Mouse (Mus musculus) forebrain, embryonic 10.5 days (tissue): ENCODE data around the gene Ttyh2. TPM values are rescaled to one million over a fixed set of nuclear protein-coding genes. Genes with fewer than 3 reads are reported as not detected.

ENCODE experiments used
- DNase-seq: peaks from one replicate; pipeline ENCODE4 v3.0.0-alpha.2; 2017; ENCODE audit warnings: low spot score; ENCODE audit errors: extremely low spot score
- H3K27ac ChIP-seq: fragments of 300-500 bp; sonication (generic); 2 replicates; pipeline ENCODE4 v1.5.1; 2016; ENCODE audit warnings: mild to moderate bottlenecking
- H3K27me3 ChIP-seq: fragments of 300-500 bp; sonication (generic); 2 replicates; pipeline ENCODE4 v1.6.1; 2016; ENCODE audit warnings: mild to moderate bottlenecking; ENCODE audit not compliant: poor library complexity, severe bottlenecking
- H3K36me3 ChIP-seq: fragments of 300-500 bp; sonication (generic); replicated peaks from 2 replicates; pipeline ENCODE4 v1.6.1; 2016; ENCODE audit warnings: mild to moderate bottlenecking, moderate library complexity
- H3K4me1 ChIP-seq: fragments of 300-500 bp; sonication (generic); 2 replicates; pipeline ENCODE4 v1.6.1; 2016
- H3K4me3 ChIP-seq: fragments of 300-500 bp; sonication (generic); 2 replicates; pipeline ENCODE4 v1.5.1; 2016; ENCODE audit warnings: mild to moderate bottlenecking, moderate library complexity
- H3K9me3 ChIP-seq: fragments of 300-500 bp; sonication (generic); 2 replicates; pipeline ENCODE4 v1.6.1; 2016; ENCODE audit warnings: mild to moderate bottlenecking, moderate library complexity
- WGBS: fragments of 180-500 bp; shearing (Covaris S2); methylation state at CpG from one replicate; pipeline ENCODE4 v1.1.7; 2016; 5-methylcytosine and 5-hydroxymethylcytosine counted together
- polyA plus RNA-seq: library from polyadenylated mRNA; unstranded; fragments of >200 nt; fragmentation: Nextera tagmentation; extraction: Ambion mirVana; gene quantifications from 2 replicates; pipeline ENCODE4 v1.2.1, GENCODE M21; 2016

Ttyh2 gene
- polyA plus RNA-seq, 1 experiment from 2014 or later: 8.6 TPM

DNA sequence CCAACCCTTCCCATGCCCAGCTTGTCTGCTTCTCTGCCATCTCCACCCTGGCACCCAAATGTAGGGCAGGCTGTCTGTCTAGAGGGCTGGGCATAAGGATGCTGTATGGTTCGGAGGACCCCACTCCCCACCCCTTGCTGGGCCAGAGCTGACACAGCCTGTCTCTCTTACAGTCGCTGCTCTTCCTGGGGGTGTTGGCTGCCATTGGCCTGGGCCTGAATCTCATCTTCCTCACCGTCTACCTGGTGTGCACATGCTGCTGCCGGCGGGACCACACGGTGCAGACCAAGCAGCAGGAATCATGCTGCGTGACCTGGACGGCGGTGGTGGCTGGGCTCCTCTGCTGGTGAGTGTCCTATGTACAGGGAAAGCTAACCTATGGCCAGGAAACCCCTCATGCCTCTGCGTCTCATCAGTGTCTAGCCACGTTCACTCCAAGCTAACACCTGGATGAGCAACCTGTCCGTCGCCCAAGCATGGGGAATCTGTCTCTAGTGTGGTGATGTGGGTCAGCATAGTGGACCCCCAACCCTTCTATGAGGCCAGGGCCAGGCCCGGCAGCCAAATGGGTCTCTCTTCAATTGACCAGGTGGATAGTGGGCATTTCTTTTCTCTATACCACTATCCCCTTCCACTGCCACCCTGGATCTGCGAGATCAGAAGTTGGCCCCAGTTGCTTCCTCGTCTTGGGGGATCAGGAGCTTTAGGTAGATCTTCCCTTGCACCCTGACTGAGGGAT lies 11.2 kb downstream of the Ttyh2 start:
- Histone ChIP-seq H3K27me3 (no peaks in the 10 kb centered on the region), H3K27ac (no peak overlapping the region), H3K4me1 (peaks cover 30% of the 10 kb centered on the region), H3K36me3 (peaks cover 6% of the 10 kb centered on the region), H3K4me3 (no peak overlapping the region), H3K9me3 (no peaks in the 10 kb centered on the region; the same call in 1 of the 2 replicates)
- WGBS: 89% methylated on average over 16 of the region's 16 CpGs
- no peak for DNase-seq

DNA sequence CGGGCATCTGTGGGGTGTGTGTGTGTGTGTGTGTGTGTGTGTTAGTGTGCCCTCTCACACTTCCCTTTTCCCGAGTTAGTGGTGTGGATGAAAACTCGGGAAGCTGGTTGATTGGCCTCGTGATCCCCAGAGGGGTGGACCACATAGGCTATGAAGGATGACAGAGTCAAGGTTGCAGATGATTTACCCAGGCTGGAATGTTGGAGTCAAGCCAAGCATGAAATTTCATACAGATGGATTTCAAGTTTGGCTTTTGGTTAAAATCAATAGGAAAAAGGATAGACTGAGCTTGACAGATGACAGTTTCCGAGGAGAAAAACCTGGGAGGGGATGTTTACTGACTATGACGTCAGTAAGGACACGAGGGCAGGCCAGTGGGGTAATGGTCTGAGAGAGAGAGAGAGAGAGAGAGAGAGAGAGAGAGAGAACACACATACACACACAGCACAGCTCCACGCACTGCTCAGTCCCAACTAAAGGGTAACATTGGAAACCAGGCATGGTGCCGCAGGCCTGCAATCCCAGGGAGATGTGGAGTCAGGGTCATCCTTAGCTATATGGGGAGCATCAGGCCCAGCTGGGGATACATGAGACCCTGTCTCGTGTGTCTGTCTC lies 12.4 kb downstream of the Ttyh2 start:
- DNase-seq: no peak
- H3K4me1 ChIP-seq: peaks cover 39% of the 10 kb centered on the region
- no peaks in the 10 kb centered on the region for H3K27me3 ChIP-seq

DNA sequence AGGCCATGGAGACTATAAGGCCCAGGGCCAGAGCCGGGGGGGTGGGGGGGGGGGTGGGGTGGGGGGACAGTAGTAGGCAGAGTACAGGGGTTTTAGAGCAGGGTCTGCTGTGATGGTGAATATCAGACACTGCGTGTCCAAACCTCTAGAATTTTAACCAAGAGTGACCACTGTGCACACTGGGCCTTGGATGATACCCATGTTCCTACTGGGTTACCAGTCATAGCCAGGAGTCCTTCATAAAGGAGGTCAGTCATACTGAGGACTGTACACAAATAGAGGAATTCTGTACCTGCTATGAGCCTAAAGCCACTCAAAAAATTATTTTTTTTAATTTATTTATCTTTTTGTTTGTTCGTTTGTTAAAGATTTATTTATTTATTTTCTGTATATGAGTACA lies 13.5 kb downstream of the Ttyh2 start:
- no peaks in the 10 kb centered on the region for H3K27me3 ChIP-seq
- no peak overlapping the region for H3K4me3 ChIP-seq
- no peak overlapping the region for H3K27ac ChIP-seq
- peaks cover 6% of the 10 kb centered on the region for H3K36me3 ChIP-seq
- WGBS: 95% methylated on average over 2 of the region's 3 CpGs
- no peaks in the 10 kb centered on the region for H3K9me3 ChIP-seq
- peaks cover 41% of the 10 kb centered on the region for H3K4me1 ChIP-seq
- no peak for DNase-seq

More for the DNA sequence above, 12.4 kb downstream of the Ttyh2 start:
- WGBS: 71% methylated on average over 9 of the region's 10 CpGs
- H3K9me3 ChIP-seq: no peaks in the 10 kb centered on the region; the same call in 1 of the 2 replicates
- no peak overlapping the region for H3K4me3 ChIP-seq
- no peak overlapping the region for H3K27ac ChIP-seq
- H3K36me3 ChIP-seq: peaks cover 6% of the 10 kb centered on the region

DNA sequence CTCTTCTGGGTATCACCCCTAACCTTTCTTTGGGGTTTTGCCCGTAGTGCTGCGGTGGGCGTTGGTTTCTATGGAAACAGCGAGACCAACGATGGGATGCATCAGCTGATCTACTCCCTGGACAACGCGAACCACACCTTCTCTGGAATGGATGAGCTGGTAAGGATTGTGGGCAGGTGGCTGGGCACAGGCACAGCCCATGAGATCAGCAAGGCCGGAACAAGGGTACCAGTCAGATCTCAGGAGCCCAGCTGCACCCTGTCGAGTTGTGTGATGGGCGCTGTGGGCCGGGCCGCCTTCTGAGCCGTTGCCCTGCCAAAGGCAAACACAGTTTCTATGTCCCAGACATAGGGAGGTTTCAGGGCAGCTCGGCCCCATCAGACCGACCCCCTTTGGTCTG lies 15.0 kb downstream of the Ttyh2 start:
- H3K27me3 ChIP-seq: no peaks in the 10 kb centered on the region
- peaks cover 6% of the 10 kb centered on the region for H3K36me3 ChIP-seq
- no peaks in the 10 kb centered on the region for H3K9me3 ChIP-seq
- 91% methylated on average over 15 of the region's 15 CpGs for WGBS
- no peak for DNase-seq
- H3K27ac ChIP-seq: no peak overlapping the region
- H3K4me1 ChIP-seq: peaks cover 26% of the 10 kb centered on the region
- H3K4me3 ChIP-seq: no peak overlapping the region

DNA sequence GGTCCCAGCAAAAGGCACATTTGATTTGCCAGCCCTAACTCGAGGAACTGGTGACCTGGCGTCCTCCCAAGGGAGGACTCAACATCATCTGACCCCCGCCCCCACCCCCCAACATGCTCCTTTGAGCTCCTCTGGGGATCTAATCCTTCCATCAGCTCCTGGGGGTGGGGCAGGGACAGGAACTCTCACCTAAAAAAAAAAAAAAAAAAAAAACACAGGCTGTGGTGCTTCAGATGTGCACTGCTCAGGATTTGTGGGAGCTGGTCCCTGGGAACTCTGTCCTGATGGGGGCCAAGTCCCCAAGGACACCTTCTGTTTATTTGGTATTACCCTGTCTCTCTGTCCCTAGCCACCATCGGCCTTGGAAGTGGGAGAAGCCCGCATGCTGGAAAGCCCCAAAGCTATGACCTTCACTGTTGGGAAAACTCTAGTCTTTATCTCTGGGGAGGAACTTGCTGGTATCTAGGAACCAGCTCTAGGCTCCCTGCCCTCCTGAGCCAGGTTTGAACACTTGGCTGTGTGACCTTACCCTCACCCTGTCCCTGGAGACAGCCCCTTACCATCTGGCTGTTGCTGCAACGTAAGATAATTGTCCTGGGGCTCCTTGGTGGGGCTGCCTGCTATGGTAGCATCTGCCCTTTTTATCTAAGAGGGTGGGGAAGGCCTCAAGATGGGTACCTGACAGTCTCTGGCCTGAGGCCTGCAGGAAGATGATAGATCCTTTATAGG lies 16.4 kb downstream of the Ttyh2 start:
- Histone ChIP-seq H3K27ac (no peak overlapping the region), H3K4me3 (no peak overlapping the region)
- 63% methylated on average over 6 of the region's 6 CpGs for WGBS

DNA sequence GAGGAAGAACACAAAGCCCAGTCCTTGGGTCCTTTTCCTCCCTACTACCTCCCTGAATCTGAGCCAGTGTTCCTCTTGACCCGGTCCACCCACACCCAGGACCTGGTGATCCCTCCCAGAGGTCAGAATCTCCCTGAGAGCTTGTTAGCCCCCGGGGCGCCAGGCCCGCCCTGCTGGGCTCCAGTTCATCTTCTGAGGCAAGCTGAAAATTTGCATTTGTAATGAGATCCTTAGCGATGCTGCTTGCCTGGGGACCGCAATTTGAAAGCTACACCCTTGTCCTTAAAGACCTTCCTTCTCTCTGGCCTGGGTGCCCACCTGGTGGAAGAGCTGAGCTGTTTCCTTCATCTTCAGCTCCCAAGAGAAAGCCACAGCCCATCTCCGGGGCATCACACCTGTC lies 17.4 kb downstream of the Ttyh2 start:
- H3K9me3 ChIP-seq: no peaks in the 10 kb centered on the region
- H3K4me3 ChIP-seq: no peak overlapping the region
- no peak overlapping the region for H3K27ac ChIP-seq
- no peaks in the 10 kb centered on the region for H3K27me3 ChIP-seq
- no peak for DNase-seq
- H3K36me3 ChIP-seq: peaks cover 14% of the 10 kb centered on the region
- 38% methylated on average over 7 of the region's 7 CpGs for WGBS
- H3K4me1 ChIP-seq: peaks cover 16% of the 10 kb centered on the region; the same call in 1 of the 2 replicates

More for the DNA sequence above, 16.4 kb downstream of the Ttyh2 start:
- no peak for DNase-seq
- Histone ChIP-seq H3K4me1 (peaks cover 16% of the 10 kb centered on the region; the same call in 1 of the 2 replicates), H3K27me3 (no peaks in the 10 kb centered on the region), H3K9me3 (no peaks in the 10 kb centered on the region), H3K36me3 (peaks cover 10% of the 10 kb centered on the region)

DNA sequence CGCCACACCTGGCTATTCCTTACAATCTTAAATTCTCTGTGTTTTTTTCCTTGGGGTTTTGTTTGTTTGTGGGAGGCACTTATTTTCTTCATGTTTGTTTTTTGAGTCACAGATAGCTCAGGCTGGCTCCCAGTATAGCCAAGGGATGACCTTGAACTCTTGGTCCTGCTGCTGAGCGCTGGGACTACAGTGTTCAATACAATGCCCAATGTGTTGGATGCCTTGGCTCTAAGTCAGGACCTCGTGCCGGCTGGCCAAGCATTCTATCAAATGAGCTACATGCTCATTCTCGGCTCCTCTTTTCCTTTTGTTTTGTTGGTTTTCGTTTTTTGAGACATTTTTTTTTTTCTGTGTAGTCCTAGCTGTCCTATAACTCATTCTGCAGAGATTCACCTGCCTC lies 18.2 kb downstream of the Ttyh2 start:
- Histone ChIP-seq H3K27ac (no peak overlapping the region), H3K4me3 (no peak overlapping the region), H3K9me3 (no peaks in the 10 kb centered on the region), H3K27me3 (no peaks in the 10 kb centered on the region), H3K4me1 (peaks cover 11% of the 10 kb centered on the region; the same call in 1 of the 2 replicates), H3K36me3 (peaks cover 14% of the 10 kb centered on the region)
- WGBS: 88% methylated on average over 6 of the region's 6 CpGs
- DNase-seq: no peak

DNA sequence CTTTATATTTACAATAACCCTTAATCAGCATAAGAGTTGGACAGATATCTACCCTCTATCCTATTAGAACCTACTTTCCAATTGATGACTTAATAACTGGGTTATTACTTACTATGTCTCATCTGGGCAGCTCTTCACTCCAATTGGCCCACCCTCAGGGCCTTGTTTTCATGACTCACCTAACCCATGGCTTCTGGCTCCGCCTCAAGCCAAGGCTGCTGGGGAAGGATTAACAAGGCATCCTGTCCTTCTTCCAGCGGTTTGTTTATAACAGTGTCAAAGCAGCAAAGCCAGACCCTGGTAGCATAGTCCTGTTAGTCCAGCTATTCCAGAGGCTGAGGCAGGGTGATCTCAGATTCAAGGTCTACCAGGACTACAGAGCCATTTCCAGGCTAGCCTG lies 19.2 kb downstream of the Ttyh2 start:
- no peaks in the 10 kb centered on the region for H3K27me3 ChIP-seq
- DNase-seq: no peak
- no peak overlapping the region for H3K4me3 ChIP-seq
- H3K4me1 ChIP-seq: peaks cover 11% of the 10 kb centered on the region; the same call in 1 of the 2 replicates
- no peaks in the 10 kb centered on the region for H3K9me3 ChIP-seq
- H3K36me3 ChIP-seq: peaks cover 14% of the 10 kb centered on the region
- no peak overlapping the region for H3K27ac ChIP-seq
- WGBS: 83% methylated on average over 2 of the region's 2 CpGs

DNA sequence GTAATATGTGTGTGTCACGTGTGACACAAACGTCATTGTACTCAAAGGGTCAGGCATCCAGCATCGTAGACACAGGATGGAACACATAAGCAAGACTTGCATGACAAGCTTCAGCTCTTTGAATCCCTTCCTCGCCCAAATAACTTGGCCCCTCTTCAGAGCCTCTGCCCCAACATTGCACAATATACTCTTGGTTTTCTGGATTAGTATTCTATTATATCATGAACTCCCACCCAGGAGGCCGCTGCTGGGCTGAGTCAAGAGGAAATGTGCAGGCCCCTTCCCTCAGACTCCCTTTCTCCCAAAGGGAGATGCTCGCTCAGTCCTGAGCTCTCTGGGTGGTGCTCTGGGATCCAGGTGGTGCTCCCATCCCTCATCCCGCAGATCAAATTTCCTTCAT lies 23.3 kb downstream of the Ttyh2 start:
- Histone ChIP-seq H3K27me3 (no peaks in the 10 kb centered on the region), H3K4me3 (no peak overlapping the region), H3K9me3 (no peaks in the 10 kb centered on the region), H3K36me3 (peaks cover 7% of the 10 kb centered on the region; the same call in 1 of the 2 replicates), H3K27ac (no peak overlapping the region), H3K4me1 (0 out of 2 replicates have a peak, but pooled peaks cover 3% of the 10 kb centered on the region)
- DNase-seq: no peak
- 94% methylated on average over 7 of the region's 7 CpGs for WGBS

DNA sequence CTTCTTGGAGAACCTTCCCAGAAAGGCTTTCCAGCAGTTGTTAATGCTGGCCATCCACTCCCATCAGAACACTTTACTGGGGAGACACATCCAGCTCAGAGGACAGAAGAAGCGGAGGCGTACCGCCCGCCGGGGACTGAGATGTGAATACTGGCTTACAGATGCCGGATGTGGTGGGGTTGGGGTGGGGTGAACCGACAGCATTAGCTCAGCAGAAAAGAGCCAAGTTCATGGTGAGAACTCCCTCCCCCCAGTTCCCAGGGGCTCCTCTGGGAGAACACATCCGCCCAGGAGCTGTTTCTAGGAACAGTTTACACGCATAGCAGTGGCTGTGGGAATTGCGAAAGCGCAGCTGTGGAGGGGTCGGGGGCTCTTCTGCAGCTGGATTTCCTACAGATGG lies 24.3 kb downstream of the Ttyh2 start:
- Histone ChIP-seq H3K27me3 (no peaks in the 10 kb centered on the region), H3K27ac (no peak overlapping the region), H3K4me3 (no peak overlapping the region), H3K9me3 (no peaks in the 10 kb centered on the region), H3K4me1 (peaks cover 10% of the 10 kb centered on the region), H3K36me3 (peaks cover 7% of the 10 kb centered on the region; the same call in 1 of the 2 replicates)
- 93% methylated on average over 12 of the region's 12 CpGs for whole genome bisulfite sequencing
- no peak for DNase-seq

DNA sequence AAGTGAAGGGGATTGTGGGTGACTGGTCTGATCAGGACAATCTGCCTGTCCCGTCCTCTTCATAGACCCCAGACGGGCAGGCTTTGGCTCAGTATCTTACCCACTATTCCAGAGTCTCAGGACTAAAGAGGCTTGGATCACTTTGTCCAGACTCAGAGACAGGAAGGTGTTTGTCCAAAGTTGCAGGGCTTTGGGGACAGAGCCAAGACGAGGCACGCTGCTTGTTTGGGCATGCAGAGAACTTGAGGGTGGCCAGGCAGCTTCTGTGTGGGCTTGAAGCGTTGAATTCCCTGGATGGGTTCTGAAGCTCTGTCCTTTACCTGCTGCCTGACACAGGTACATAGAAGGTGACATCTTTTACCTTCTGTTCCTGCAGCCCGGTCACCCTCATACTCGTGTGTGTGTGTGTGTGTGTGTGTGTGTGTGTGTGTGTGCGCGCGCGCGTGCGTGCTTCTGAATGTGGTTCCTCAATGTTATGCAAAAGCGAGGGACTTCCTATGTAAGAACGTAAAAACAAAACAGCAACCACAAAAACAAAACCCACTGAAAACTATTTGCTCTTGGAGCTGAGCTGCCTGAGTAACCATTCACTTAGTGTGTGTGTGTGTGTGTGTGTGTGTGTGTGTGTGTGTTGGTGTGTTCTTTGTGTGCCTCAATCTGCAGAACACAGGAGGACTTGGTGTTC lies 27.2 kb downstream of the Ttyh2 start:
- Histone ChIP-seq H3K4me3 (no peak overlapping the region), H3K4me1 (peaks cover 15% of the 10 kb centered on the region), H3K36me3 (no peaks in the 10 kb centered on the region), H3K9me3 (no peaks in the 10 kb centered on the region), H3K27me3 (no peaks in the 10 kb centered on the region), H3K27ac (no peak overlapping the region)
- no peak for DNase-seq
- 91% methylated on average over 15 of the region's 15 CpGs for WGBS

DNA sequence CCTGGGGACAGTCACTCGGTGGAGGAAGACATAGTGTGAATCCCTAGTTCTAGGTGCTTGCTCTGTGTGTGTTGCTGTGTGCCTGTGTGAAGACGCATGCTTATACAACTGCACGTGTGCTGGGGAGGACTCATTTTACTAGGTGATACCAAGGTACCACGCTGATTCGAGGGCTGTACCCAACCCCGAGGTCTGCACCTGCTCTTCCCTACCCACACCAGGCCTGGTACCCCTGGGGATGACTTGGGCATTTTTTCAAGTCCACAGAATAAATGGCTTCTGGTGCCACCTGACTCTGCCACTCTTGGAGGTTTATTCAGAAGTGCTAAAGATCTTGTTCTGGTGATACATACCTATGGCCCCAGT lies 27.7 kb downstream of the Ttyh2 start:
- no peak for DNase-seq
- no peaks in the 10 kb centered on the region for H3K9me3 ChIP-seq
- no peaks in the 10 kb centered on the region for H3K27me3 ChIP-seq
- H3K4me1 ChIP-seq: peaks cover 15% of the 10 kb centered on the region
- no peak overlapping the region for H3K27ac ChIP-seq
- 86% methylated on average over 6 of the region's 6 CpGs for WGBS
- no peak overlapping the region for H3K4me3 ChIP-seq
- H3K36me3 ChIP-seq: no peaks in the 10 kb centered on the region
